Mouse (Mus musculus): ENCODE data around the gene Gm17689.

The Gm17689 gene

GRCm38 (mm10) chr9:36582535-36582934, at the start of gene Gm17689:
Gene Gm17689 (minus strand): TSS chr9:36582635.
- DNase-seq (ENCODE audit: low read depth) = no peak

- no peak for DNase-seq (ENCODE audit: low read depth)
These were observed 40.6 kb downstream of the Gm17689 start, which contains the start of gene Gm5615 for GRCm38 (mm10) chr9:36541863-36542262. Gene Gm5615 (minus strand): TSS chr9:36541963.

All from naive thymus-derived CD4-positive, alpha-beta T cell, adult 2 months (primary cell).